ENCODE assay signal across 9 mouse cellular contexts in the genomic region with DNA sequence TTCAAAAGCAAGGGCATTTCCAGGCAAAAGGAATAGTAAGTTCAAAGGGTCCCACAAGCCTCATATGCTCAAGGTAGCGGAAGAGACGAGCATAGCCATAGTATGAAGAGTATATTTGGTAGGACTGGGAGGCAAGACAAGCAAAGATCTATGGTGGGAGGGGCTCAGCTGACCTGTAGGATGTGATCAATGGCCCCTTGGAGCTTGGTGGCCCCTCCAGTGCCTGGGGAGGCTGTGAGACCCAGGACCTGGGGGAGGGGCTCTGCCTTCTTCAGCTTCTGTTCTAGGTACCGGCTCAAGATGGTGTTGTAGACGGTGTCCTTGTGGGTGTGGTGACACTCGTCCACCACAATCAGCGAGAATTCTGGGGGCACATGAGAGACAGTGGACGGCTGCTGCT. TPM values are rescaled to one million over a fixed set of nuclear protein-coding genes. Genes with fewer than 3 reads are reported as not detected.
DNase-seq lines count a peak whose midpoint lies in the region; ATAC-seq and TF ChIP-seq lines count a peak whose summit lies in the region.
"Had no signal": no experiment of that assay in that cellular context is flagged by ENCODE, and none has a peak within 500 bp of the region (broad histone marks: within the 10 kb centered on the region; RNA-seq: fewer than 3 reads in every experiment).

No protein-coding gene starts in this region.

- H3K4me1 ChIP-seq in G1E (ENCODE audit: insufficient read depth, low read depth, low read length) = peaks cover 40% of the 10 kb centered on the region
- peaks cover 29% of the 10 kb centered on the region for H3K4me1 ChIP-seq in embryonic facial prominence, embryonic 15.5 days
- peaks cover 42% of the 10 kb centered on the region for H3K4me1 ChIP-seq in liver, embryonic 13.5 days (replicated peaks)

- 51% methylated on average over 7 of the region's 7 CpGs for WGBS in embryonic facial prominence, embryonic 15.5 days
- WGBS in liver, embryonic 13.5 days (ENCODE audit: insufficient replicate concordance) = 36% methylated on average over 7 of the region's 7 CpGs

- peak; percentile 13 for DNase-seq in kidney, adult 9 months
- DNase-seq in kidney, adult 8-10 months = no peak
- no peak for DNase-seq in G1E (ENCODE audit: low spot score)
- no peak for DNase-seq in liver, embryonic 13.5 days
- DNase-seq in layer of hippocampus, adult 8-10 months (ENCODE audit: low spot score in 2 of 2) = no peak
- no peak for DNase-seq in frontal cortex, postnatal 36 days (ENCODE audit: low spot score in 2 of 2)
- no peak for DNase-seq in layer of hippocampus, adult 11-12 months (ENCODE audit: low spot score)

- no peaks in the 10 kb centered on the region; the same call in 1 of the 2 replicates for H3K27me3 ChIP-seq in G1E (ENCODE audit: insufficient read depth, low read length)
- no peaks in the 10 kb centered on the region for H3K27me3 ChIP-seq in embryonic facial prominence, embryonic 15.5 days
- H3K27me3 ChIP-seq in liver, embryonic 13.5 days = no peaks in the 10 kb centered on the region

- H3K9ac ChIP-seq in embryonic facial prominence, embryonic 15.5 days = no peak overlapping the region
- H3K9ac ChIP-seq in liver, embryonic 13.5 days = peak overlapping the region; percentile 30

- H3K4me2 ChIP-seq in embryonic facial prominence, embryonic 15.5 days (replicated peaks) = peak overlapping the region; percentile 44
- H3K4me2 ChIP-seq in liver, embryonic 13.5 days = peak overlapping the region; percentile 67

- H3K4me3 ChIP-seq in G1E (ENCODE audit: low read depth, low read length) = peak overlapping the region; percentile 55; the same call in 1 of the 2 replicates
- peak overlapping the region; percentile 18; the same call in 1 of the 2 replicates for H3K4me3 ChIP-seq in embryonic facial prominence, embryonic 15.5 days (replicated peaks)
- H3K4me3 ChIP-seq in liver, embryonic 13.5 days (replicated peaks) = peak overlapping the region; percentile 45

- no peak for TF ChIP-seq CTCF in G1E (IDR thresholded peaks at IDR 0.05; ENCODE audit: low read depth, low read length)

- H3K9me3 ChIP-seq in G1E (replicated peaks) = no peaks in the 10 kb centered on the region
- H3K9me3 ChIP-seq in embryonic facial prominence, embryonic 15.5 days (replicated peaks) = no peaks in the 10 kb centered on the region
- no peaks in the 10 kb centered on the region for H3K9me3 ChIP-seq in liver, embryonic 13.5 days (replicated peaks)

- no peak for ATAC-seq in G1E (ENCODE audit: extremely low read depth, insufficient number of reproducible peaks, low FRiP score, poor library complexity, severe bottlenecking)
- ATAC-seq in embryonic facial prominence, embryonic 15.5 days (ENCODE audit: insufficient number of reproducible peaks, low FRiP score, low TSS enrichment, low read depth) = 0 out of 2 replicates have a peak, but pooled peaks have one; percentile 9
- ATAC-seq in liver, embryonic 13.5 days (ENCODE audit: low read depth) = no peak

- H3K27ac ChIP-seq in embryonic facial prominence, embryonic 15.5 days (replicated peaks) = no peak overlapping the region
- no peak overlapping the region; the same call in 1 of the 2 replicates for H3K27ac ChIP-seq in liver, embryonic 13.5 days

- peaks cover 75% of the 10 kb centered on the region for H3K36me3 ChIP-seq in G1E (replicated peaks)
- peaks cover 37% of the 10 kb centered on the region for H3K36me3 ChIP-seq in embryonic facial prominence, embryonic 15.5 days
- peaks cover 34% of the 10 kb centered on the region for H3K36me3 ChIP-seq in liver, embryonic 13.5 days

RNA-seq across cellular contexts. Expression of gene Dhx58, which starts 1.2 kb away (rescaled TPM):
- 1.4 and 2.0 TPM in 2 replicates for total RNA-seq in G1E (2014; fragmentation: Nextera tagmentation)
- total RNA-seq in G1E (2017) = 4.2 and 4.7 TPM in 2 replicates
- polyA plus RNA-seq in G1E (2012) = 2.6 TPM in 2 replicates
- 3.4 and 5.9 TPM in 2 replicates for polyA plus RNA-seq in embryonic facial prominence, embryonic 15.5 days (2015; fragmentation: Nextera tagmentation; extraction: Ambion mirVana)
- 1.6 and 1.7 TPM in 2 replicates for polyA plus RNA-seq in liver, embryonic 13.5 days (2015; fragmentation: Nextera tagmentation; extraction: Ambion mirVana)
- 1 to 10 TPM; 2.7 to 5.3 (median 3.4) TPM for total RNA-seq in layer of hippocampus, adult 8-10 months (2022)

RNA-seq across cellular contexts. Expression of gene Kat2a, which starts 9.4 kb away (rescaled TPM):
- total RNA-seq in G1E (2014; fragmentation: Nextera tagmentation) (46.8 and 47.0 TPM in 2 replicates), G1E (2017) (17.9 and 18.8 TPM in 2 replicates)
- 93.4 and 94.2 TPM in 2 replicates for polyA plus RNA-seq in G1E (2012)
- polyA plus RNA-seq in embryonic facial prominence, embryonic 15.5 days (2015; fragmentation: Nextera tagmentation; extraction: Ambion mirVana) = 54.6 and 61.1 TPM in 2 replicates
- 20.9 and 23.8 TPM in 2 replicates for polyA plus RNA-seq in liver, embryonic 13.5 days (2015; fragmentation: Nextera tagmentation; extraction: Ambion mirVana)
- total RNA-seq in layer of hippocampus, adult 8-10 months (2022) = 10 to 100 TPM; 50.9 to 62.0 (median 58.0) TPM

RNA-seq across cellular contexts. Expression of gene Zfp385c, which starts 10.7 kb away (rescaled TPM):
- total RNA-seq in G1E (2014; fragmentation: Nextera tagmentation) (not detected in 2 replicates), G1E (2017) (0.11 and 0.23 TPM in 2 replicates)
- not detected in 2 replicates for polyA plus RNA-seq in G1E (2012)
- polyA plus RNA-seq in embryonic facial prominence, embryonic 15.5 days (2015; fragmentation: Nextera tagmentation; extraction: Ambion mirVana) = 2.0 and 3.1 TPM in 2 replicates
- not detected in 2 replicates for polyA plus RNA-seq in liver, embryonic 13.5 days (2015; fragmentation: Nextera tagmentation; extraction: Ambion mirVana)
- total RNA-seq in layer of hippocampus, adult 8-10 months (2022) = under 1 TPM in 3 of 4 experiments, not detected in 1; 0.16 to 0.41 (median 0.18) TPM

RNA-seq across cellular contexts. Expression of gene Hspb9, which starts 10.7 kb away (rescaled TPM):
- 2.4 TPM in 1 of 2 replicates, not detected in the other for total RNA-seq in G1E (2014; fragmentation: Nextera tagmentation)
- total RNA-seq in G1E (2017) = 0.22 and 0.35 TPM in 2 replicates
- polyA plus RNA-seq in G1E (2012) = 0.55 and 0.61 TPM in 2 replicates
- polyA plus RNA-seq in embryonic facial prominence, embryonic 15.5 days (2015; fragmentation: Nextera tagmentation; extraction: Ambion mirVana) = 0.55 TPM in 1 of 2 replicates, not detected in the other
- 0.17 and 0.43 TPM in 2 replicates for polyA plus RNA-seq in liver, embryonic 13.5 days (2015; fragmentation: Nextera tagmentation; extraction: Ambion mirVana)
- total RNA-seq in layer of hippocampus, adult 8-10 months (2022) = not detected
- polyA plus RNA-seq: embryonic facial prominence, embryonic 11.5 days had no signal

RNA-seq across cellular contexts. Expression of gene Rab5c, which starts 35.1 kb away (rescaled TPM):
- total RNA-seq in G1E (2014; fragmentation: Nextera tagmentation) = 181 and 202 TPM in 2 replicates
- 153 and 173 TPM in 2 replicates for total RNA-seq in G1E (2017)
- 362 and 429 TPM in 2 replicates for polyA plus RNA-seq in G1E (2012)
- polyA plus RNA-seq in embryonic facial prominence, embryonic 15.5 days (2015; fragmentation: Nextera tagmentation; extraction: Ambion mirVana) = 31.0 and 33.2 TPM in 2 replicates
- polyA plus RNA-seq in liver, embryonic 13.5 days (2015; fragmentation: Nextera tagmentation; extraction: Ambion mirVana) = 18.8 and 20.5 TPM in 2 replicates
- 100 to 1,000 TPM; 134 to 163 (median 148) TPM for total RNA-seq in layer of hippocampus, adult 8-10 months (2022)
